Mouse (Mus musculus) megakaryocyte, embryonic 14.5 days (primary cell): ENCODE data around the gene Mrpl45.

Experiments
- FLI1 ChIP-seq: IDR thresholded peaks from 2 replicates; pipeline ENCODE4 v1.6.1; 2012; ENCODE audit warnings: low read length, inconsistent platforms, mixed read lengths
- GATA1 ChIP-seq: IDR thresholded peaks from 3 replicates; pipeline ENCODE4 v1.6.1; 2012; ENCODE audit warnings: mixed read lengths, low read length, inconsistent platforms, borderline replicate concordance

GRCm38 (mm10) chr11:97354646-97355045 is 39.1 kb downstream of the Mrpl45 start:
- TF ChIP-seq GATA1 = no peak
- no peak for TF ChIP-seq FLI1
